Mouse (Mus musculus) ES-Bruce4 (cell line): Measurements from ENCODE around the gene Tspan11.

ENCODE experiments used
- CTCF ChIP-seq: IDR thresholded peaks from one replicate; pipeline ENCODE4 v1.8.1; 2011; ENCODE audit warnings: low read depth, low read length
- EP300 ChIP-seq: IDR thresholded peaks from 2 replicates; pipeline ENCODE4 v1.6.1; 2011; ENCODE audit warnings: low read depth, low read length; ENCODE audit not compliant: insufficient read depth

DNA sequence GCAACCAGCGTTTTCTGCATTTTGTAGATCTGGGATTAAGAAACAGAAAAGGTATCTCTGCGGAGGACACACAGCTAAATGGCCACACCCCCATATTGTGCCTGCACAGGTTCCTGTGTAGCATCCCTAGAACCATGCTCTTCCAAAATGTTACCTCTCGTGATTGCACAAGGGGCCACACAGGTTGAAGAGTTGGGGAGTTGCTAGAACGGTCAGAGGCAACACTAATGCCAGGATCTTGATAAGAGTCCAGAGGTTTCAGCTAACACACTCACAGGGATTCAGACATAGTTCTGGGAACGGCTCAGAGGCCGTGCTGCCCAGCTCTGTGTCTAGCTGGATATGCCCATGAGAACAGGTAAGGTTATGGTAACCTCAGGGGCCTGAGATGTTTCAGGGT is 37.9 kb upstream of the Tspan11 start:
- TF ChIP-seq CTCF: no peak
- no peak for TF ChIP-seq EP300
